Mouse (Mus musculus) testis, postnatal 14 days (tissue): Measurements from ENCODE around the gene Tnfsf12.

Experiments used
- DNase-seq: peaks from one replicate; pipeline ENCODE4 v3.0.0; 2021; ENCODE audit warnings: low spot score

Gene Tnfsf12

DNA sequence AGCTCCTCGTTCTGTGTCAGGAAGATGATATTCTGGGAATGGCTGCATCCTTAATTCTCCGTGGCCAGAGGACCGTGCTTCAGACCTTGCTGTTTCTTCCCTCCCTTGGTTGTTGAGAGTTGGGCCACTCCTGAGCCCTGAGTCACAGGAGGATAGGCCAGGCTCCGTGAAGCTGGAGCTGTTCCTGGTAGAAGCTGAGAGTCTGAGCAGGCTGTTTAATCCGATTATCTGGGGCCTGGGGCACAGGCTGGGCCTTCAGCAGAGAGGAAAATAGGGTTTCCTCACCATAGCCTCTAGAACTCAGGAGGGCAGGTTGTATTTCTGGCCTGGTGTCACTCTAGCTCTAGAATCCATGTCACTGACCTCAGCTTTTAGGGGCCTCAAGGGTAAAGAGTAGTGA, 42.2 kb downstream of the Tnfsf12 start:
- DNase-seq: no peak

DNA sequence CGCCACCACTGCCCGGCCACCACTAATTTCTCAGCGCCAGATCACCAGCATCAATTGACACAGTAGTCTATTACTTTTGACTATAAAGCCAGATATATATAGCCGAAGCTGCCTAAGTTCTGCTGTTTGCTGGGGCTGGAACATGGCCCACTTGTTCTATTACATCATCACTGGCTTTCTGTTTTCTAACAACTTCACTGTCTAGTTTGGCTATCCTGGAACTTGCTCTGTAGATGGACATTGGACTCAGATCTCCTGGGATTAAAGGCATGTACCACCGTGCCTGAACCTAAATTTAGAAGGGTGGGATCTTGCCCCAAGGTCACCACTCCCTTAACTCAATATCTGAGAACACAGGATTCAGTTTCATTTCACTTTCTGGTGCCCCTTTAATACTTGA, 49.8 kb downstream of the Tnfsf12 start:
- DNase-seq: no peak
